Mouse (Mus musculus) embryonic facial prominence, embryonic 14.5 days (tissue): ENCODE measurements around the gene Ankrd60. TPM values are rescaled to one million over a fixed set of nuclear protein-coding genes. Genes with fewer than 3 reads are reported as not detected.

Experiments used
- polyA plus RNA-seq: library from polyadenylated mRNA; unstranded; fragments of >200 nt; fragmentation: Nextera tagmentation; extraction: Ambion mirVana; gene quantifications from 2 replicates; pipeline ENCODE4 v1.2.1, GENCODE M21; 2014

Ankrd60 gene
- polyA plus RNA-seq, 1 experiment from 2014 or later, result not detected

Other genes starting within 250 kb of the Ankrd60 start
- not detected in 2 replicates for gene 1700021F07Rik, start 55.8 kb downstream of the Ankrd60 start, polyA plus RNA-seq
- gene Rab22a, start 81.4 kb upstream of the Ankrd60 start, polyA plus RNA-seq, result 47.5 and 50.8 TPM in 2 replicates
- not detected in 2 replicates for gene 1700010B08Rik, start 141.1 kb upstream of the Ankrd60 start, polyA plus RNA-seq
- 12.9 and 15.4 TPM in 2 replicates for gene Vapb, start 159.1 kb upstream of the Ankrd60 start, polyA plus RNA-seq